Mouse (Mus musculus): ENCODE measurements at regions not wholly inside any gene's neighbourhood (a gene's known extent, or its start where the extent isn't known, plus 50 kb on each side); places are given as distances from the start of the nearest gene placed in this dataset.

GRCm38 (mm10) chr1:151125764-151126485 lies 56.4 kb upstream of the Gm47985 start:
- Histone ChIP-seq H3K4me3 (ENCODE audit: insufficient read depth, low read depth, low read length) (no peak overlapping the region), H3K36me3 (ENCODE audit: control insufficient read depth, insufficient read depth, low read length) (no peaks in the 10 kb centered on the region; the same call in 1 of the 2 replicates), H3K27me3 (replicated peaks; ENCODE audit: control insufficient read depth, insufficient read depth, low read length) (no peaks in the 10 kb centered on the region), H3K27ac (ENCODE audit: insufficient read depth, low read depth, low read length) (peak overlapping the region; percentile 80), H3K4me1 (ENCODE audit: control insufficient read depth, insufficient read depth, low read length) (peaks cover 21% of the 10 kb centered on the region)
- 77% methylated on average over 3 of the region's 3 CpGs for WGBS
- TF ChIP-seq CTCF (conservative IDR thresholded peaks at IDR 0.05; ENCODE audit: insufficient read depth, insufficient read length, low read depth, low read length): no peak
- no peak for TF ChIP-seq POLR2A (IDR thresholded peaks at IDR 0.05; ENCODE audit: low read depth, low read length)
- no peak for DNase-seq

GRCm38 (mm10) chr1:151126756-151127155 lies 55.6 kb upstream of the Gm47985 start:
- 83% methylated on average over 1 of the region's 1 CpGs for WGBS
- DNase-seq: no peak

GRCm38 (mm10) chr1:151128005-151128404 lies 54.3 kb upstream of the Gm47985 start:
- H3K36me3 ChIP-seq (ENCODE audit: control insufficient read depth, insufficient read depth, low read length): no peaks in the 10 kb centered on the region; the same call in 1 of the 2 replicates
- 16% methylated on average over 5 of the region's 5 CpGs for WGBS
- DNase-seq: peak; percentile 72
- TF ChIP-seq POLR2A (IDR thresholded peaks at IDR 0.05; ENCODE audit: low read depth, low read length) (no peak), CTCF (conservative IDR thresholded peaks at IDR 0.05; ENCODE audit: insufficient read depth, insufficient read length, low read depth, low read length) (no peak)
- no peak overlapping the region for H3K4me3 ChIP-seq (ENCODE audit: insufficient read depth, low read depth, low read length)
- H3K4me1 ChIP-seq (ENCODE audit: control insufficient read depth, insufficient read depth, low read length): peaks cover 29% of the 10 kb centered on the region
- peak overlapping the region; percentile 32 for H3K27ac ChIP-seq (ENCODE audit: insufficient read depth, low read depth, low read length)
- H3K27me3 ChIP-seq (replicated peaks; ENCODE audit: control insufficient read depth, insufficient read depth, low read length): no peaks in the 10 kb centered on the region

More at GRCm38 (mm10) chr1:151126756-151127155, 55.6 kb upstream of the Gm47985 start:
- Histone ChIP-seq H3K4me3 (ENCODE audit: insufficient read depth, low read depth, low read length) (no peak overlapping the region), H3K27ac (ENCODE audit: insufficient read depth, low read depth, low read length) (no peak overlapping the region), H3K27me3 (replicated peaks; ENCODE audit: control insufficient read depth, insufficient read depth, low read length) (no peaks in the 10 kb centered on the region), H3K4me1 (ENCODE audit: control insufficient read depth, insufficient read depth, low read length) (peaks cover 29% of the 10 kb centered on the region), H3K36me3 (ENCODE audit: control insufficient read depth, insufficient read depth, low read length) (no peaks in the 10 kb centered on the region; the same call in 1 of the 2 replicates)
- TF ChIP-seq CTCF (conservative IDR thresholded peaks at IDR 0.05; ENCODE audit: insufficient read depth, insufficient read length, low read depth, low read length): no peak
- no peak for TF ChIP-seq POLR2A (IDR thresholded peaks at IDR 0.05; ENCODE audit: low read depth, low read length)

- H3K4me3 ChIP-seq (ENCODE audit: insufficient read depth, low read depth, low read length): no peak overlapping the region
- TF ChIP-seq CTCF (conservative IDR thresholded peaks at IDR 0.05; ENCODE audit: insufficient read depth, insufficient read length, low read depth, low read length): no peak
- no peak for TF ChIP-seq POLR2A (IDR thresholded peaks at IDR 0.05; ENCODE audit: low read depth, low read length)
- H3K36me3 ChIP-seq (ENCODE audit: control insufficient read depth, insufficient read depth, low read length): no peaks in the 10 kb centered on the region
- H3K4me1 ChIP-seq (ENCODE audit: control insufficient read depth, insufficient read depth, low read length): peaks cover 26% of the 10 kb centered on the region
- DNase-seq: no peak
- peak overlapping the region; percentile 39; the same call in 1 of the 2 replicates for H3K27ac ChIP-seq (ENCODE audit: insufficient read depth, low read depth, low read length)
- no peaks in the 10 kb centered on the region for H3K27me3 ChIP-seq (replicated peaks; ENCODE audit: control insufficient read depth, insufficient read depth, low read length)
Measured at GRCm38 (mm10) chr1:151128955-151129354, 53.4 kb upstream of the Gm47985 start.

GRCm38 (mm10) chr1:151130036-151130435 lies 52.3 kb upstream of the Gm47985 start:
- H3K4me1 ChIP-seq (ENCODE audit: control insufficient read depth, insufficient read depth, low read length): peaks cover 21% of the 10 kb centered on the region
- DNase-seq: peak; percentile 79
- 41% methylated on average over 6 of the region's 6 CpGs for WGBS
- no peaks in the 10 kb centered on the region for H3K27me3 ChIP-seq (replicated peaks; ENCODE audit: control insufficient read depth, insufficient read depth, low read length)
- TF ChIP-seq POLR2A (IDR thresholded peaks at IDR 0.05; ENCODE audit: low read depth, low read length) (no peak), CTCF (conservative IDR thresholded peaks at IDR 0.05; ENCODE audit: insufficient read depth, insufficient read length, low read depth, low read length) (no peak)
- no peaks in the 10 kb centered on the region for H3K36me3 ChIP-seq (ENCODE audit: control insufficient read depth, insufficient read depth, low read length)
- H3K4me3 ChIP-seq (ENCODE audit: insufficient read depth, low read depth, low read length): no peak overlapping the region
- peak overlapping the region; percentile 88 for H3K27ac ChIP-seq (ENCODE audit: insufficient read depth, low read depth, low read length)

- TF ChIP-seq CTCF (conservative IDR thresholded peaks at IDR 0.05; ENCODE audit: insufficient read depth, insufficient read length, low read depth, low read length) (no peak), POLR2A (IDR thresholded peaks at IDR 0.05; ENCODE audit: low read depth, low read length) (no peak)
- Histone ChIP-seq H3K27me3 (replicated peaks; ENCODE audit: control insufficient read depth, insufficient read depth, low read length) (no peaks in the 10 kb centered on the region), H3K27ac (ENCODE audit: insufficient read depth, low read depth, low read length) (peak overlapping the region; percentile 89), H3K4me3 (ENCODE audit: insufficient read depth, low read depth, low read length) (no peak overlapping the region), H3K36me3 (ENCODE audit: control insufficient read depth, insufficient read depth, low read length) (no peaks in the 10 kb centered on the region), H3K4me1 (ENCODE audit: control insufficient read depth, insufficient read depth, low read length) (peaks cover 21% of the 10 kb centered on the region)
- 74% methylated on average over 5 of the region's 5 CpGs for WGBS
- DNase-seq: no peak
Measured at GRCm38 (mm10) chr1:151130845-151131626, 51.3 kb upstream of the Gm47985 start.

Data from kidney, adult 2 months (tissue).